Mouse (Mus musculus) heart, embryonic 13.5 days (tissue): ENCODE measurements around the gene Hmgb1. TPM values are rescaled to one million over a fixed set of nuclear protein-coding genes. Genes with fewer than 3 reads are reported as not detected.

Experiments
- ATAC-seq: fragments of 200-750 bp; cut with Nextera tagmentation; 2 replicates; pipeline ENCODE4 v1.8.0; 2017; ENCODE audit warnings: moderate TSS enrichment; ENCODE audit not compliant: insufficient number of reproducible peaks, low FRiP score, low TSS enrichment; ENCODE audit errors: extremely low read depth
- H3K27ac ChIP-seq: fragments of 300-500 bp; sonication (generic); replicated peaks from 2 replicates; pipeline ENCODE4 v1.5.1; 2015; ENCODE audit warnings: moderate library complexity, mild to moderate bottlenecking, inconsistent platforms
- H3K27me3 ChIP-seq: fragments of 300-500 bp; sonication (generic); replicated peaks from 2 replicates; pipeline ENCODE4 v1.6.1; 2015; ENCODE audit warnings: mild to moderate bottlenecking, inconsistent platforms
- H3K36me3 ChIP-seq: fragments of 300-500 bp; sonication (generic); 2 replicates; pipeline ENCODE4 v1.6.1; 2015; ENCODE audit warnings: mild to moderate bottlenecking, inconsistent platforms
- H3K4me1 ChIP-seq: fragments of 300-500 bp; sonication (generic); 2 replicates; pipeline ENCODE4 v1.6.1; 2015; ENCODE audit warnings: inconsistent platforms
- H3K4me2 ChIP-seq: fragments of 300-500 bp; sonication (generic); 2 replicates; pipeline ENCODE4 v1.6.1; 2015; ENCODE audit warnings: inconsistent platforms, mild to moderate bottlenecking, moderate library complexity
- H3K4me3 ChIP-seq: fragments of 300-500 bp; sonication (generic); 2 replicates; pipeline ENCODE4 v1.5.1; 2015; ENCODE audit warnings: moderate library complexity, mild to moderate bottlenecking, inconsistent platforms
- H3K9ac ChIP-seq: fragments of 300-500 bp; sonication (generic); 2 replicates; pipeline ENCODE4 v1.6.1; 2015; ENCODE audit warnings: inconsistent platforms, mild to moderate bottlenecking, moderate library complexity
- H3K9me3 ChIP-seq: fragments of 300-500 bp; sonication (generic); 2 replicates; pipeline ENCODE4 v1.6.1; 2016; ENCODE audit warnings: inconsistent platforms
- WGBS: fragments of 180-500 bp; shearing (Covaris S2); methylation state at CpG from one replicate; pipeline ENCODE4 v1.1.7; 2015; ENCODE audit warnings: mixed read lengths; 5-methylcytosine and 5-hydroxymethylcytosine counted together
- polyA plus RNA-seq: library from polyadenylated mRNA; unstranded; fragments of >200 nt; fragmentation: Nextera tagmentation; extraction: Ambion mirVana; gene quantifications from 2 replicates; pipeline ENCODE4 v1.2.1, GENCODE M21; 2015

The Hmgb1 gene
- polyA plus RNA-seq, 1 experiment from 2014 or later = 675 TPM

DNA sequence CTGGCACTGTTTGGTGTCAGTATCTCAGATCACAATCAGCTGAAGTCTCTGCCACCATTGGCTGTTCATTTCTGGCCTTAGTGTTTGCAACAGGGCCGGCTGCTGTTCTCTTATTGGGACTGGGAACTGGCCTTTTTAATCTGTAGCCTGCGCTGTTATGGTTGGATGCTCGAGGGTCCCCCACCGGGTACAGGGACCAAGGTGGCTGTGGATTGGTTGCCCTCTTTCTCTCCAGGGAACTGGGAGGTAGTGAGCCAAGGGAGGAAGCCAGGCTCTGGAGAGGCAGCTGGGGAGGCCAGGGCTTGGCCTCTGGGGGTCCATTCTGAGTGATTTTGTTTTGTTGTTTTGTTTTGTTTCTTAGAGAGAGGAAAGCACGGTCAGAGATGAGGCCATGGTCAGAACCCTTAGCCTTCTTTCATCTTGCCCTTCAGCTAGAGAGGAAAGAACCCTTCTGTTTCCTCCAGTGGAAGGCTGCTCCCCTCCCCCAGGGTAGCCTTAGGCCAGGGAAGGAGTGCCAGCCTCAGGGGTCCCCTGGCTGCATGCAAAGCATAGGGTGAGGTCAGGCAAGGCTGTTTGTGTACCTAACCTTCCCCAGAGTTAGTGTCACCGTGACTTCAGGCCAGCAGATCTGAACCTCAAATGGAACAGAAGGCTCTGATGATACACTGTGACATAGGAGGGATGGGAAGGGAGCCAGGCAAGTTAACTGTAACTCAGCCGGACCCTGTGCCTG, 66.3 kb downstream of the Hmgb1 start:
- no peak overlapping the region for H3K4me3 ChIP-seq
- no peaks in the 10 kb centered on the region for H3K9me3 ChIP-seq
- no peak for ATAC-seq
- 37% methylated on average over 7 of the region's 7 CpGs for WGBS
- H3K36me3 ChIP-seq = no peaks in the 10 kb centered on the region
- H3K27ac ChIP-seq = no peak overlapping the region
- H3K4me2 ChIP-seq = no peak overlapping the region
- H3K4me1 ChIP-seq = no peaks in the 10 kb centered on the region
- H3K27me3 ChIP-seq = no peaks in the 10 kb centered on the region
- no peak overlapping the region for H3K9ac ChIP-seq

DNA sequence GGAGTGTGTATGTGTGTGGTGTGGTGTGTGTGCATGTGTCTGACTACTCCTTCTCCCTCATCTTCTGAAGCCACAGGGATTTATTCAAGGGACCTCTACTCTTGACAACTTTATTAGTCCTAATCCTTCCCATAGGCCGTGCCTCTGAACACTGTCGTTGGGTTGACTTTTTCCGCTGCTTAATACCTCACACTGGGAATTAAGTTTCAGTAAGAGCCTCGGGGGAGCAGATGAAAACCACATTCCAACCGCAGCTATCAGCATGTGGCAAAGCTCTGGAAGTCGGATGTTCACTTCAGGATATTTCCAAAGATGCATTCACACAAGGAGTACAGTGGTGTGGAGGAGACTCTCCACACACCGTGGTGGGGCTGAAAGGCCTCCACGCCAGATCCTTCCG, 69.7 kb downstream of the Hmgb1 start:
- Histone ChIP-seq H3K4me1 (no peaks in the 10 kb centered on the region), H3K4me3 (no peak overlapping the region), H3K9me3 (no peaks in the 10 kb centered on the region), H3K27ac (no peak overlapping the region), H3K27me3 (no peaks in the 10 kb centered on the region), H3K9ac (no peak overlapping the region), H3K4me2 (no peak overlapping the region), H3K36me3 (no peaks in the 10 kb centered on the region)
- WGBS = 67% methylated on average over 9 of the region's 9 CpGs
- no peak for ATAC-seq

DNA sequence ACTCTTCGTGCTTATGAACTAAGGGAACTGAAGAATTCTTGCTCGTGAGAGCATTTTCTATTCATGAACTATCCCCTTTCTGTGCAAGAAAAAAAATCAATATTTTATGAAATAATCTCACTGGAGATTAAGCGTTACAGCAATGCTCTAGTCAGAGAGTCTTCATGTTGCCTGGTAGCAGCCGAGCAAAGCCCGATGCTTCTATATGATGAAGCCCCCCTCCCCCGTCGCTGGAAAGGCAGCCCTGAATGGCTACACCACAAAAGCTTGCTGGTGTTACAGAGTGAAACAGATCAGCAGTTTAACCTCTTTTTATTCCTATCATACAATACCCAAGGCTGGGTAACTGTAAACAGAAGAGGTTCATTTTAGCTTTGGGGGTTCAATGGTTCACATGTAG, 70.3 kb downstream of the Hmgb1 start:
- Histone ChIP-seq H3K4me1 (no peaks in the 10 kb centered on the region), H3K27ac (no peak overlapping the region), H3K4me3 (no peak overlapping the region), H3K9me3 (no peaks in the 10 kb centered on the region), H3K27me3 (no peaks in the 10 kb centered on the region), H3K4me2 (no peak overlapping the region), H3K9ac (no peak overlapping the region), H3K36me3 (no peaks in the 10 kb centered on the region)
- WGBS = 77% methylated on average over 7 of the region's 7 CpGs
- ATAC-seq = no peak

DNA sequence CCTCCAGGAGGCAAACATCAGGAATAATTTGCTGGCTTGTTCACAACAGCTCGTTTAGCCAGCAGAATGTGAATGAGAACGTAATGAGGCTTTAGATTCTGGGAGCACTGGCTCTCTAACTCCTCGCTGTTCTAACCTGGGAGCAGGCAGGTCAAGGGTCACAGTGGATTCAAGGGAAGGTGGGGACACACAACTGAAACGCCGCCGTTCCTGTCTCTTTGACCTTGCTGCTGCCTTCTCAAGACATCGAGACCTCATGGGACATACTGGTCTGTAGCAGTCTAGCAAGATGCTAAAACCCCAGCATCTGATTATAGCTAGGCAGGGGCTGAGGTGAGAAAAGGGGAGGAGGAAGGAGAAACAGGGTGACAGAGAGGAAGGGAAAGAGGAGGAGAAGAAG, 70.8 kb downstream of the Hmgb1 start:
- no peak overlapping the region for H3K27ac ChIP-seq
- H3K4me1 ChIP-seq = no peaks in the 10 kb centered on the region
- no peak overlapping the region for H3K9ac ChIP-seq
- 78% methylated on average over 7 of the region's 7 CpGs for WGBS
- no peak overlapping the region for H3K4me3 ChIP-seq
- no peaks in the 10 kb centered on the region for H3K36me3 ChIP-seq
- no peak overlapping the region for H3K4me2 ChIP-seq
- ATAC-seq = no peak
- H3K27me3 ChIP-seq = no peaks in the 10 kb centered on the region
- H3K9me3 ChIP-seq = no peaks in the 10 kb centered on the region

DNA sequence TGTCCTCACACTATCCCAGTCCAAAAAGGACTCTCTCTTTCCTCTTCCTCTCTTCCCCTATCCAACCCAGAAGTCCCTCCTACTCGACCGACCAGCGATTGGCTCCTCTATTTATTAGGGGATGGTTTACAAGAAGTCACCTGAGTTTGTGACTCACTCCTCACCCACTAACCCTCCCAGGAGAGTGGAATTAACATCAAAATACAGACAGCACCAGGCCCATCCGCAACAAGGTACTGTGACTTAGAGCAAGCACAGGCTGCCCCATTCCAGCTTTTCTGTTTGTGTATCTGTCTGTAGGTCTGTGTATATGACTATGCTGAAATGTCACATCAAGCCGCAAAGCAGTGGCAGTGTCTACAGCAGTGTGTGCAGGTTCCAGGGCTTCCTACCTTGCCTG, 71.7 kb downstream of the Hmgb1 start:
- WGBS = 78% methylated on average over 5 of the region's 5 CpGs
- Histone ChIP-seq H3K4me3 (no peak overlapping the region), H3K27me3 (no peaks in the 10 kb centered on the region), H3K9ac (no peak overlapping the region), H3K36me3 (no peaks in the 10 kb centered on the region), H3K4me2 (no peak overlapping the region), H3K4me1 (no peaks in the 10 kb centered on the region), H3K9me3 (no peaks in the 10 kb centered on the region), H3K27ac (no peak overlapping the region)
- no peak for ATAC-seq

DNA sequence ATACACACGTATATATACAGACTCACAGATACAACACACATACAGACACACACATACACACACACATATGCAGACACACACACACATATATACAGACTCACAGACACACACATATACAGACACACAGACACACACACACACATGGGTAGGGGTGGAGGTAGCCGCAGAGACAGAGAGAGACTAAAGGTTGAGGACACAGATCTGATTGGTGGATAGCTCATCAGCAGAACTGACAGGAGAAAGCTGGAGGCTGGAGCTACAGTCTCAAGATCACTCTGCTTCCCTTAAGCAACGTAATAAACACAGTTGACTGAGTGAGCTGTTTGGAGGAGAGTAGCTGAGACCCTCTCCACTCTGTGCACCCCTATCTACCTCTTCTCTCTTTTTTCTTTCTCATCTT, 75.1 kb downstream of the Hmgb1 start:
- WGBS = 64% methylated on average over 3 of the region's 3 CpGs
- no peak for ATAC-seq
- no peaks in the 10 kb centered on the region for H3K36me3 ChIP-seq
- H3K27ac ChIP-seq = no peak overlapping the region
- H3K4me2 ChIP-seq = no peak overlapping the region
- H3K9me3 ChIP-seq = no peaks in the 10 kb centered on the region
- H3K27me3 ChIP-seq = no peaks in the 10 kb centered on the region
- H3K9ac ChIP-seq = no peak overlapping the region
- no peak overlapping the region for H3K4me3 ChIP-seq
- no peaks in the 10 kb centered on the region for H3K4me1 ChIP-seq

DNA sequence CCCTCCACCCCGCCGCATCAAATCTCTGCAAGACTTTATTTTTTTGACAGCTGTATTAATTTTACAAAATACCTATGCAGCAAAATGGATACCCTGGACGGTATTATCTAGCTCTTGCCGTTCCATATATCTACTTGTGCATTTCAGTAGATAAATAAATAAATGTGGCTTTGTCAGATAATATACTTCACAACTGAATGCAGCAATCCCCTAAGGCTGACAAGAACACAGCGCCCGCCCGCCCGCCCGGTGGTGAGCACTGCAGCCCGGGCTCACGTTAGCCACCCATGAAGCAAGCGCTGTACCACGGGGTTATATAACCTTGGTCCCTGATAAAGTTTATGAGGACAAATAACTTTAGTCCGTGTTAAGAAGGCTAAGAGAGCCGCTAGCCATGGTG, 76.1 kb downstream of the Hmgb1 start:
- H3K27me3 ChIP-seq = no peaks in the 10 kb centered on the region
- ATAC-seq = no peak
- no peak overlapping the region for H3K4me2 ChIP-seq
- H3K4me3 ChIP-seq = no peak overlapping the region
- H3K9me3 ChIP-seq = no peaks in the 10 kb centered on the region
- no peak overlapping the region for H3K9ac ChIP-seq
- no peaks in the 10 kb centered on the region for H3K36me3 ChIP-seq
- H3K4me1 ChIP-seq = no peaks in the 10 kb centered on the region
- WGBS = 79% methylated on average over 15 of the region's 15 CpGs
- no peak overlapping the region for H3K27ac ChIP-seq

DNA sequence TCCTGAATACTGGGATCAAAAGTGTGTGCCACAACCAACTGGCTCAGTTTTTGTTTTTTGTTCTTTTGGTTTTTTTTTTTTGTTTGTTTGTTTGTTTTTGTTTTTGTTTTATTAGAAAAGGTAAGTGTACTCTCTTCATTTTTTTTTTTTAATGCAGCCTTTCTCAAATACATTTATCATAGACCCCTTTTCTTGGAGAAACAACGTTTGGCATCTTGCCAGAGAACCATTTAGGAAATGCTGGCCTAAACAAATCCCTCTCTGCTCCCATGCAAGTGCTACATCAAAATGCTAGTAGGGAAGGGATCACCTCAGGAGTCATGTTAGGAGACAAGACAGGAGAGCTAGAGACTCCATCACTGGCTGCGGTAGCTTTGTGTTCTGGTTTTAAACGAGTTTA, 76.7 kb downstream of the Hmgb1 start:
- ATAC-seq = no peak
- Histone ChIP-seq H3K27ac (no peak overlapping the region), H3K27me3 (no peaks in the 10 kb centered on the region), H3K9me3 (no peaks in the 10 kb centered on the region), H3K9ac (no peak overlapping the region), H3K4me3 (no peak overlapping the region), H3K4me1 (no peaks in the 10 kb centered on the region), H3K36me3 (no peaks in the 10 kb centered on the region), H3K4me2 (no peak overlapping the region)
- WGBS = 58% methylated on average over 3 of the region's 3 CpGs

DNA sequence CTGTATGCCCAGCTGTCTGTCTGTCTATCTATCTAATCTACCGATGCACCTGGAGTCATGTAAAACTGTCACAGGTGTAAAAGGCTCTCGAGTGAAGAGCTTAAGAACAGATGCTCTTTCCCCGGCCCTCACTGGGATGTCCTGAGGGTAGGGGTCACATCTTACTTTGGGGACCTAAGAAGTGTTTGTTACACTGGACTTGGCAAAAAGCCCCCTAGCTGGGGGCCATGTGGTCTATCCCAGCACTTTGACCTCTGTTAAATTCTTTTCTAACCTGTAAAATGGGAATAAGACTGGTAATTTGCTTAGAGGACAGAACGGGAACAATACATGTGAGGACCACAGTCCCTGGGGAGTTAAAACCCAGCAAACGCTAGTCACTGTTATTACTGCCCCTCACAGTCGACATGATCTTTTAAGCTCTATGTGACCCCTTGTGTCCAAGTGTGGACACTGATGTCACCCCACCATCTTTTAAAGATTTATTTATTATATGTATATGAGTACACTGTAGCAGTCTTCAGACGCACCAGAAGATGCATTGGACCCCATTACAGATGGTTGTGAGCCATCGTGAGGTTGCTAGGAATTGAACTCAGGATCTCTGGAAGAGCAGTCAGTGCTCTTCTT, 80.1 kb downstream of the Hmgb1 start:
- no peak overlapping the region for H3K4me3 ChIP-seq
- H3K4me2 ChIP-seq = no peak overlapping the region
- no peak overlapping the region for H3K27ac ChIP-seq
- whole genome bisulfite sequencing = 82% methylated on average over 8 of the region's 8 CpGs
- no peaks in the 10 kb centered on the region for H3K27me3 ChIP-seq
- no peaks in the 10 kb centered on the region for H3K4me1 ChIP-seq
- no peaks in the 10 kb centered on the region for H3K36me3 ChIP-seq
- no peak overlapping the region for H3K9ac ChIP-seq
- 0 out of 2 replicates have a peak, but pooled peaks cover 3% of the 10 kb centered on the region for H3K9me3 ChIP-seq
- ATAC-seq = no peak

DNA sequence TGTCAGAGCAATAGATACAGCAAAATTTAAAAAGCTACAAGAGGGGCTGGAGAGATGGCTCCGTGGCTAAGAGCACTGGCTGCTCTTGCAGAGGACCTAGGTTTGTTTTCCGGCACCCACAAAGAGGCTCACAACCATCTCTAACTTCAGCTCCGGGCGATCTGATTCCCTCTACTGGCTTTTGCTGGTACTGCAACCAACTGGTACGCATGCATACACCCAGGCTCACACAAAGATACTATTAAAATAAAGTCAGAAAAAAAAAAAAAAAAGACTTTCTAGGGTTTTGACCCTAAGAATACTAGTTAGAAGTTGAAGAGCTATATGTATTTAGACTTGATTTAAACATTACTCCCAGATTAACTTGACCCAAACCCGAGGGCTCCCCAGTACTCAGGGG, 82.4 kb downstream of the Hmgb1 start:
- Histone ChIP-seq H3K27ac (no peak overlapping the region), H3K4me3 (no peak overlapping the region), H3K9ac (no peak overlapping the region), H3K4me2 (no peak overlapping the region), H3K4me1 (no peaks in the 10 kb centered on the region), H3K27me3 (no peaks in the 10 kb centered on the region), H3K9me3 (0 out of 2 replicates have a peak, but pooled peaks cover 3% of the 10 kb centered on the region), H3K36me3 (no peaks in the 10 kb centered on the region)
- no peak for ATAC-seq
- 82% methylated on average over 6 of the region's 6 CpGs for WGBS

DNA sequence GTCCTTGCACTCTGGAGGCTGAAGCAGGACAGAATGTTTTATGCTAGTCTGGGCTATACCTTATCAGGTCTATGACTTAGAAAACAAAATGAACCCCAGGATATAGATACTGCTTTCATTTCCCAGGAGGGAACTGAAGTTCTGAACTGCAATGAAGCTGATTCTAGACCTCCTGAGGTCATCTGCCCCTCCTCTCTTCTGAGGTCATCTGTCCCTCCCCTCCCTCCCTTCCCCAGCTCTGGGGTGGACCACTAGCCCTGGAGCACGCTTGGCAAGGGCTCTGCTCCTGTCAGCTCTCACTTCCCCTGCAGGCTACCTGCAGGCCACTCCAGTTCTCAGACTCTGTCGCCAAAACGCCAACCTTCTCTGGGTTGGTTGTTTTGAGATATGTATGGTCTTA, 84.2 kb downstream of the Hmgb1 start:
- Histone ChIP-seq H3K36me3 (no peaks in the 10 kb centered on the region), H3K4me1 (no peaks in the 10 kb centered on the region), H3K9me3 (0 out of 2 replicates have a peak, but pooled peaks cover 3% of the 10 kb centered on the region), H3K4me3 (no peak overlapping the region), H3K9ac (no peak overlapping the region), H3K27me3 (peaks cover 4% of the 10 kb centered on the region; the same call in 1 of the 2 replicates), H3K4me2 (no peak overlapping the region), H3K27ac (no peak overlapping the region)
- no peak for ATAC-seq
- WGBS = 73% methylated on average over 3 of the region's 3 CpGs

DNA sequence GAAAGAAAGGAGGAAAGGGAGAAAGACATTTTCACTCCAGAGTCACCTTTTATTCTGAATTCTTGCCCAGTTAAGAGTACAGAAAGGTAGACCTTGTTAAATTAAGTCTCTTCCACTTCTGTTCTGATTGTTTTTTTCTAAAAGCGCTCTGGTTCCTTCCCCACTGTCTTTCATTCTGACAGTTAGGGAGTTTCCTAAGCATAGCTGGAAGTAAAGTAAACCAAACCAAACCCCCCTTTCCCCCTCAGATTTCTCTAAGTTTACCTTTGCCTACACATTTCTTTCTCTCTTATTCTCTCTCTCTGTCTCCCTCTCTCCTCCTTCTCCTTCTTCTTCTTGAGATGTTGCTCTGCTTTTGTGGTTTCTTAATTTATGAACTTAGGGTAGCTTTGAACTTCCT, 85.3 kb downstream of the Hmgb1 start:
- no peak overlapping the region for H3K4me2 ChIP-seq
- ATAC-seq = no peak
- H3K9ac ChIP-seq = no peak overlapping the region
- peaks cover 4% of the 10 kb centered on the region; the same call in 1 of the 2 replicates for H3K27me3 ChIP-seq
- no peak overlapping the region for H3K4me3 ChIP-seq
- H3K36me3 ChIP-seq = no peaks in the 10 kb centered on the region
- H3K4me1 ChIP-seq = no peaks in the 10 kb centered on the region
- no peak overlapping the region for H3K27ac ChIP-seq
- 86% methylated on average over 1 of the region's 1 CpGs for WGBS
- 0 out of 2 replicates have a peak, but pooled peaks cover 3% of the 10 kb centered on the region for H3K9me3 ChIP-seq
